In genomic region chr4:82298606-82299005, GRCm38 (mm10) we compare ENCODE assay signal across 29 mouse cellular contexts.
DNase-seq lines count a peak whose midpoint lies in the region; ATAC-seq and TF ChIP-seq lines count a peak whose summit lies in the region.
"Had no signal": no experiment of that assay in that cellular context is flagged by ENCODE, and none has a peak within 500 bp of the region (broad histone marks: within the 10 kb centered on the region; RNA-seq: fewer than 3 reads in every experiment).

No protein-coding gene starts in this region.

- H3K4me3 ChIP-seq in left cerebral cortex, adult 2 months: no peak overlapping the region
- no peak overlapping the region for H3K4me3 ChIP-seq in hindbrain, embryonic 16.5 days (ENCODE audit: low read length)
- H3K4me3 ChIP-seq: embryonic facial prominence, embryonic 13.5 days; embryonic facial prominence, embryonic 15.5 days; erythroblast, embryonic 14.5 days; forebrain, embryonic 10.5 days; forebrain, embryonic 12.5 days had no signal

- H3K27me3 ChIP-seq in hindbrain, embryonic 16.5 days (replicated peaks; ENCODE audit: control insufficient read depth, insufficient read depth, low read length): no peaks in the 10 kb centered on the region
- H3K27me3 ChIP-seq: CH12.LX; embryonic facial prominence, embryonic 13.5 days; embryonic facial prominence, embryonic 15.5 days; forebrain, embryonic 12.5 days; Patski had no signal

- no peaks in the 10 kb centered on the region; the same call in 1 of the 2 replicates for H3K4me1 ChIP-seq in hindbrain, embryonic 16.5 days (ENCODE audit: control insufficient read depth, insufficient read depth, low read depth, low read length)

- ATAC-seq in frontal cortex, adult (ENCODE audit: low TSS enrichment): peak; percentile 83
- ATAC-seq in hindbrain, embryonic 16.5 days: no peak
- ATAC-seq: activated CD4-positive, CD25-positive, alpha-beta regulatory T cell, adult 4 months; CD4-positive, CD25-positive, alpha-beta regulatory T cell, adult 4 months; forebrain, embryonic 14.5 days; forebrain, embryonic 16.5 days; Patski had no signal

- no peak overlapping the region for H3K4me2 ChIP-seq in hindbrain, embryonic 16.5 days (ENCODE audit: low read length)
- H3K4me2 ChIP-seq: embryonic facial prominence, embryonic 13.5 days; embryonic facial prominence, embryonic 15.5 days; forebrain, embryonic 12.5 days had no signal

- no peak for TF ChIP-seq CTCF in left cerebral cortex, adult 2 months (IDR thresholded peaks at IDR 0.05)

- intact Hi-C loops in left cerebral cortex, adult 2 months (cut with DNase I): loop anchor here (10.0 kb wide), 1 partner anchor 274 kb away; no protein-coding TSS in a partner anchor
- intact Hi-C loops in left cerebral cortex, postnatal 36 days (cut with DNase I): loop anchor here (5.0 to 10.0 kb wide), 2 partner anchors 209 to 734 kb away; no protein-coding TSS in a partner anchor

- no peaks in the 10 kb centered on the region for H3K36me3 ChIP-seq in hindbrain, embryonic 16.5 days (ENCODE audit: control insufficient read depth, insufficient read depth, low read length)
- H3K36me3 ChIP-seq: forebrain, embryonic 12.5 days; G1E had no signal

- H3K9ac ChIP-seq in hindbrain, embryonic 16.5 days (ENCODE audit: low read depth, low read length): no peak overlapping the region
- H3K9ac ChIP-seq: embryonic facial prominence, embryonic 13.5 days; embryonic facial prominence, embryonic 15.5 days; forebrain, embryonic 12.5 days had no signal

- no peaks in the 10 kb centered on the region for H3K9me3 ChIP-seq in hindbrain, embryonic 16.5 days (ENCODE audit: control insufficient read depth, low read length)
- H3K9me3 ChIP-seq: embryonic facial prominence, embryonic 13.5 days; embryonic facial prominence, embryonic 15.5 days; forebrain, embryonic 10.5 days; forebrain, embryonic 12.5 days had no signal

- WGBS in hindbrain, embryonic 16.5 days: 86% methylated on average over 1 of the region's 1 CpGs

- H3K27ac ChIP-seq in left cerebral cortex, adult 2 months: peak overlapping the region; percentile 72
- no peak overlapping the region for H3K27ac ChIP-seq in hindbrain, embryonic 16.5 days (ENCODE audit: low read depth, low read length)
- H3K27ac ChIP-seq: embryonic facial prominence, embryonic 13.5 days; embryonic facial prominence, embryonic 15.5 days; forebrain, embryonic 10.5 days; forebrain, embryonic 12.5 days had no signal

- DNase-seq in frontal cortex, postnatal 10 days (ENCODE audit: low spot score in 2 of 2): no peak
- no peak for DNase-seq in left cerebral cortex, adult 2 months (ENCODE audit: extremely low spot score in 1 of 2, low spot score in 2 of 2)
- no peak for DNase-seq in left cerebral cortex, postnatal 36 days (ENCODE audit: low spot score in 2 of 2)
- peak; percentile 67 for DNase-seq in brain, adult 2 months (ENCODE audit: low read depth, low spot score)
- DNase-seq: adrenal gland, adult 8-10 months; adrenal gland, postnatal 14 days; adrenal gland, postnatal 36 days; B cell, adult 2 months; cerebellum, adult 11 months; cerebellum, adult 18-20 months; cerebellum, adult 8-10 months; cerebellum, adult 9-11 months; cerebellum, postnatal 14 days; cerebellum, postnatal 36 days; embryo, embryonic 11 days had no signal
